Mouse (Mus musculus) retina, postnatal 1 day (tissue): ENCODE data around the gene Cidec.
A peak's percentile ranks its signal among the peaks of the same experiment; 100 is the strongest.

Source experiments
- DNase-seq: peaks from one replicate; pipeline ENCODE4 v3.0.0-alpha.2; 2012

Gene Cidec

GRCm38 (mm10) chr6:113435664-113436205 lies at the start of gene Cidec:
Gene Cidec, minus strand, starts transcription at chr6:113435760.
- DNase-seq: no peak

DNA sequence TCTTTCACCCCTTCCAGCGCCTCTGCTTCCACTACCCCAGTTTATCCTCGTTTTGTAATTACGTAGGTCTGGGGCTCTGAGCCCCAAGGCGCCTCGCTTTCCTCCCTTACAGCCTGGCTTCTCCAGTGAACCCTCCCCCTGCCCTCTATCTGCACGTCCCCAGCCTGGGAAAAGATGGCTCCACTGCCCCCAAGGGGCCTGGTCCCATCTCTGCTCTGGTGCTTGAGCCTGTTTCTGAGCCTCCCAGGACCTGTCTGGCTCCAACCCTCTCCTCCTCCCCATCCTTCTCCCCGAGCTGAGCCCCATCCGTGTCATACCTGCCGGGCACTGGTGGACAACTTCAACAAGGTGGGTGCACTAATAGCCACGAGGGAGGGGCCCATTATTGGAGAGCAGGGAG lies 48.2 kb upstream of the Cidec start:
- peak; percentile 66 for DNase-seq

GRCm38 (mm10) chr6:113483100-113483615 lies 47.6 kb upstream of the Cidec start, which contains the start of gene Creld1:
Gene Creld1, plus strand, starts transcription at chr6:113483297.
- DNase-seq: peak; percentile 97

GRCm38 (mm10) chr6:113482477-113483099 lies 47.0 kb upstream of the Cidec start:
- no peak for DNase-seq

DNA sequence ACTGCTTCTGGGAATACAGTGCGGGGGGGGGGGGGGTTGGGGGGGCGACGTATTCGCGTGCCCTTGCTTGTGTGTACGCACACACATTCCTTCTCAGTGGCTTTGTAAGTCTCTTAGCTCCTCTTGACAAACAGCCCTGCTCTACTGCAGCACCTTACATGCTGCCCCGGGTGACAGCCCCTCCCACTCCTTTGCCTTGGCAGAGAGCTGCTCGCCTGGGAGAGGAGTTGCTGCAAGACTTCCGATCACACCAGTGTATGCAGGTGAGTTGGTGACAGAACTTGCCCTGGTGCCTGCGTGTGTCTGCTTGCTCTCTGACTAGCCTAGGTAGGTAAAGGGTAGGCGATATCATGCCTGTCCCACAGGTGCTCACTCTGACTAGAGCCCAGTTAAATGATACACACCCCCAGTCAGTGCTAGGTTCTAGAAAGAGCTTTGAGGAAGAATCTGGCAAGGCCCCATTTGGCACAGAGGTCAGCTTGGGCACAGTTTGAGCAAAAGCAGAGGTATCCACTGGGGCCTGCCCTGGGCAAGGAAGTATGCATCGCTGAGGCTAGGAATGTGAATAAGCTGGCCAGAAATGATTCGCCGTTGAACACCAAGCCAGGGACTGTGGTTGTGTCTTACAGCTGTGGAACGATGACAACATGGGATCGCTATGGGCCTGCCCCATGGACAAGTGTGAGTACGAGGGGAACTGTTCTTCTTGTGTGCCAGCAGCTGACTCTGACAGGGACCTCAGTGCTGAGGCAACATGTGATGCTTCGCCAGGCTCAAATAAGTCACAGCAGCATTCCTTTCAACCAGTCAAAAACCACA lies 45.2 kb upstream of the Cidec start:
- DNase-seq: no peak

GRCm38 (mm10) chr6:113478906-113479305 lies 43.3 kb upstream of the Cidec start:
- DNase-seq: no peak

- DNase-seq: no peak
Observed at GRCm38 (mm10) chr6:113477353-113477752, 41.8 kb upstream of the Cidec start.

DNA sequence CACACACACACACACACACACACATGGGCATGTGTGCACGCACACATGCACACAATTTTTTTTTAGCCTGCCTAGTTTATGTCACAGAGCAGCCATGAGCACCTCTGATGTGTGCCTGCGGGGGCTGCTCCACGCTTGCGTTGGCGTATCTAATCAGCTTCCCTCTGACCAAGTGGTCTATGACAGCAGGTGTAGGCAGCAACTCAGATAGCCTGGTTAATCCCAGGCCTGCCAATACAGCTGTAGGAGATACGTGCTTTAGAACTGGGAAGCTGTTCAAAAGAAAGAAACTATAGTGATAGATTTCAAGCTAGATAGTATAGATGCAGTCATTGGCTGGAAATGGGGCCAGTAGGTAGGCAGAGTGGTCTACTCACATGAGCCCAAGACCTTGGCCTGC lies 38.2 kb upstream of the Cidec start:
- DNase-seq: no peak

- no peak for DNase-seq
Observed at GRCm38 (mm10) chr6:113473246-113473645, 37.7 kb upstream of the Cidec start.

DNA sequence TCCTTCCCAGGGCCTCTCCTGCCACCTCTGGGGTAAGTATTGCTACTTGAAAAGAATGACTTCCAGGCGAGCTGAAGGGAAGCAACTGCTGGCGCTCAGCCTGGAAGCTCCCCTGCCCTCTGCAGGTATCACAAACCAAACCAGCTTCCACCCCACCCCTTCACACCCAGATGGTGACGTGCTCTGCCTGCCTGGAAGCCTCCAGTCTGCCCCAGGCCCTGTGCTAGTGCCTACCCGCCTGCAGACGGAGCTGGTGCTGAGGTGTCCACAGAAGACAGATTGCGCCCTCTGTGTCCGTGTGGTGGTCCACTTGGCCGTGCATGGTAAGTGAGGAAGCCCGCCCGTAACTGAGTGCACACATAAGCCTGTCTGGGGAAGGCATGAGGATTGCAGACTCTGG lies 36.5 kb upstream of the Cidec start:
- no peak for DNase-seq

DNA sequence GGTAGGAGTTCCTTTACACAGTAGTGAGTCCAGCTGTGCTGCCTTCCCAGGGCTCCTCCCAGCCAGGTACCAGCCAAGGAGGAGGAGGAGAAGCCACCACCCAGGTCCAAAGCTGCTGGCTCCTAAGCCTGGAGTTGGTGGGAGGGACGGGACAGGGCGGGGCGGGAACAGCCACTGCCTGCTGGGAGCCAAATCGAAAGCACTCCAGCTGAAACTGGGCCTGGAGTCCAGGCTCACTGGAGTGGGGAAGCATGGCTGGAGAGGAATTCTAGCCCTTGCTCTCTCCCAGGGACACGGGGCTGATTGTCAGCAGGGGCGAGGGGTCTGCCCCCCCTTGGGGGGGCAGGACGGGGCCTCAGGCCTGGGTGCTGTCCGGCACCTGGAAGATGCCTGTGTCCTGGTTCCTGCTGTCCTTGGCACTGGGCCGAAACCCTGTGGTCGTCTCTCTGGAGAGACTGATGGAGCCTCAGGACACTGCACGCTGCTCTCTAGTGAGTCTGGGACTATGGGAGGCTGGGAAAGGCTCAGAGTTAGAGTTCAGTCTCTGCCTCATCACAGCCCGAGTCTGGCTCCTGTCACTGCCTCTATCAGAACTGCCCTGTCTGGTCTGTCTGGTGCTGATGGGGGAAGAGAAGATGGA lies 35.9 kb upstream of the Cidec start, which contains the start of gene Il17rc:
Gene Il17rc, plus strand, starts transcription at position 131 of the 640 bp plus-strand sequence.
- peak; percentile 39 for DNase-seq

DNA sequence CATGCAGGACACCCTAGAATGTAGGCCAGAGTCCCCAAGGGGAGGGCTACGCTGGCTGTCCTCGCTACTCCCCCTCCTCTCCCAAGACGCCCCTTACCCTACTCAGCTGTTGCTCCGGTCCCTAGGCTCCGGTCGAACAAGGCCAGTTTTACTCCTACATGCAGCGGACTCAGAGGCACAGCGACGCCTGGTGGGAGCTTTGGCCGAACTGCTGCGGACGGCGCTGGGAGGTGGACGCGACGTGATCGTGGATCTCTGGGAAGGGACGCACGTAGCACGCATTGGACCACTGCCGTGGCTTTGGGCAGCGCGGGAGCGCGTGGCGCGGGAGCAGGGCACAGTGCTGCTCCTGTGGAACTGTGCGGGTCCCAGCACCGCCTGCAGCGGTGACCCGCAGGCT lies 33.9 kb upstream of the Cidec start:
- peak; percentile 91 for DNase-seq

DNA sequence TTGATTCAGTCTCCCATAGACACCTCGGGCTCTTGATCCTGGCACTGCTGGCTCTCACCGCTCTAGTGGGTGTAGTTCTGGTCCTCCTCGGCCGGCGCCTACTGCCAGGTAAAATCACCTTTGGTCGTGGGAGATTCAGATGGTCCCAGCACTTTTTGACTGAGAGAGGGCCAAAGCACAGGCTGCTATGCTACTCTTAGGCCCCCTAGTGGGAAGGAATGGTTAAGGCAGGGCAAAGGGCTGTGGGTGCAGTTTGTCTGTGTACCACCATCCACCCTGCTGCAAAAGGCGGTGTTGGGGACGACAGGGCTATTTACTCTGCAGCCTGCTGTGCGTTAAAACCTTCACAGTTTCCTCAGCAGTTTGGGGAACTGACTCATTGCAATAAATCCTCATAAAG lies 33.5 kb upstream of the Cidec start:
- peak; percentile 84 for DNase-seq

DNA sequence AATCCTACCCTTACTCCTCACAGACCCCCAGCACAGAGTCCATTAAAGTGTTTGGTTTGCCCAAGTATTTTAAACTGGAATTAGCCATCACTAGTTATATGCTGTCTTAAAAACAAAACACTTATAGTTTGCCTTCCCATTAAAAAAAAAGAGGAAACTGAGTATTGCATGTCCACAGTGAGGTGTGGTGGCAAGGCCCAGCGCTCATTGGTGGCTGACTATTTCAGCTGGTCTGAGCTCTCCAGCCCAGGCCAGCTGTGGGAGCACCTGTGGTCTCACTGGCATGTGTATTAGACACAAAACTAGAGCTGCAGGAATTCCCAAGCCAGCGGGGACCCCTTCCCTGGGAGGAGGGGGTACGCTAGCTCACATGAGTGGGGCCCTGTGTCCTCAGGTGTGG lies 33.0 kb upstream of the Cidec start:
- no peak for DNase-seq

- peak; percentile 78 for DNase-seq
Observed at GRCm38 (mm10) chr6:113465602-113466001, 30.0 kb upstream of the Cidec start.

- no peak for DNase-seq
Observed at GRCm38 (mm10) chr6:113464040-113464439, 28.5 kb upstream of the Cidec start.

- no peak for DNase-seq
Observed at GRCm38 (mm10) chr6:113458635-113459034, 23.1 kb upstream of the Cidec start.

- no peak for DNase-seq
Observed at GRCm38 (mm10) chr6:113457952-113458534, 22.5 kb upstream of the Cidec start, which contains the start of gene Il17re. Gene Il17re, plus strand, starts transcription at chr6:113458484.

DNA sequence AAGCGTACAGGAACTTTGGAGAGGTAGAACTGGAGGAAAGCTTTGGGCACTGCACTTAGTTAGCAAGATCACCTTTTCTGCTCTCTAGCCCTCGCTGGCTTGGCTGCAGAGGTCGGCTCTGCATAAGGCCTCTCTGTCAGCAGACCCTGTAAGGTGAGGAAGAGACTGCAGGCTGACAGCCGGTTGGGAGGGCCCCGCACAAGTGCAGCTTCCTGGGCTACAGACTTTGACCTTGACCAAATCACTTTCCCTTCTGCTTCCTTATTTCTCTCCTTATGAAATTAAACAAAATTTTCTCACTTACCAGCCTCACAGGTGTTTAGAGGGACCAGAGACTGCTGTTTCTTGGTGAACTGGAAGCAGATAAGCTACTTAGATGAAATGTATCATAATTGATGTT lies 19.4 kb upstream of the Cidec start:
- DNase-seq: no peak

GRCm38 (mm10) chr6:113451839-113452238 lies 16.3 kb upstream of the Cidec start:
- no peak for DNase-seq

DNA sequence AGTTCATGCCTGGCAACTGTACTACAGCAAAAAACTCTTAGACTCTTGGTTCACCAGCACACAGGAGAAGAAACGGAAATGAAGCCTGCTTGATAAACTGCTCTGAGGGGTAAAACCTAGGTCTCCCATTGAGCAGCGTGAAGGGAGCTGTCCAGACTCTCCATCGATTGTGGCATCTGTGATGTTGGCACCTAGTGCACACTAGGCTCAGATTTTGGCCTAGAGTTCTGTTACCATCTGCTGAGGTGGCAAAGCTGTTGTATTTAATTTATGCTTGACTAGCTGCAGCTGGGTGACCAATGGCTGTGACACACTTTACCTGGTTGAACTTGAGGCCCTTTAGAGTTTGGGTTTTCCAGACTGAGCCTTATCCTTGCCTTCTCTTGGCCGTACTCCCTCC lies 12.1 kb upstream of the Cidec start:
- DNase-seq: no peak

DNA sequence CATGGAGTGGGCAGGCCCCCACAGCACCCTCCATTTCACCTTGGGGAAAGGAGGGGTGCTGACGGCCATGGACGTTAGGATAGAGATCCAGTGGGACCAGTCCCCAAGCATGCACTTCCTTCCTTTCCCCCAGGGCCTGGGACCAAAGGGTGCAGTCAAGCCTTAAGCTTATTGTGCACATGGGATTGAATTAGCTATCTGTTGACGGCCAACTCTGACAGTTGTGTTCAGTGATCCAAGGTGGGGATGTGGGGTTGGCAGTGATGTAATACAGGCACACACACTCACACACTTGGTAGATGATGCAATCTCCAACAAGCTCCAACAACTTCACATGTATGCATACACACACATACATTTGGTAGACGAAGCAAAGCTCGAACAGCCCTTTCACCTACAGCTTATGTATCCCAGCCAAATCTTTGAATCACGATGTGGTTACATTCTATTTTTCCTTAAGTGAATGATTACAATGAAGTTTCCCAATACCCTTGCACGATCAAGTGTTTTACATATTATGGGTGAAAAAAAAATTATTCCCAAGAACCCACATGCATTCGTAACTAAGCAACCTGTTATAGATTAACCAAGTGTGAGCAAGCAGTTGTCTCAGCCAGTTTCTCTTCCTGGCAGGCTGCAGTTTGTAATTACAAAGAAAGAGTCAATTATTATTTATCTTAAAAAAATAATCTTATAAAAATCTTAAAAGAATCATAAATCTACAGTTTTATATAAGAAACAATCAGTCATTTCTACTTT lies 8.8 kb upstream of the Cidec start:
- DNase-seq: no peak
